Mouse (Mus musculus) MEL (cell line): ENCODE measurements around the gene Prpf19.

Source experiments
- CTCF ChIP-seq, 3 experiments: IDR thresholded peaks in 2 of 3; conservative IDR thresholded peaks in 1 of 3; 2 replicates each; pipeline ENCODE4 v1.5.1; 2011 to 2012; ENCODE audit warnings: low read length in 3 of 3, low read depth in 2 of 3, mild to moderate bottlenecking in 2 of 3, improper control_type of control experiment in 1 of 3, inconsistent platforms in 1 of 3, mixed read lengths in 1 of 3, moderate library complexity in 1 of 3; ENCODE audit not compliant: control insufficient read depth in 1 of 3, insufficient read depth in 1 of 3, poor library complexity in 1 of 3, severe bottlenecking in 1 of 3
- EP300 ChIP-seq, 2 experiments: IDR thresholded peaks; 2 replicates each; pipeline ENCODE4 v1.6.1; 2011; ENCODE audit warnings: improper control_type of control experiment in 2 of 2, low read length in 2 of 2, low read depth in 1 of 2, mild to moderate bottlenecking in 1 of 2
- HCFC1 ChIP-seq: IDR thresholded peaks from 2 replicates; pipeline ENCODE4 v1.6.1; 2012; ENCODE audit warnings: low read depth, mild to moderate bottlenecking, inconsistent platforms, low read length, improper control_type of control experiment, moderate library complexity
- MEF2A ChIP-seq: IDR thresholded peaks from 2 replicates; pipeline ENCODE4 v1.6.1; 2014; ENCODE audit warnings: low read depth, mild to moderate bottlenecking, inconsistent platforms, low read length, improper control_type of control experiment; ENCODE audit not compliant: poor library complexity, insufficient replicate concordance, severe bottlenecking; ENCODE audit errors: extremely low read depth
- MYC ChIP-seq: IDR thresholded peaks from 2 replicates; pipeline ENCODE4 v1.6.1; 2011; ENCODE audit warnings: low read depth, mild to moderate bottlenecking, low read length, improper control_type of control experiment, moderate library complexity
- POLR2AphosphoS2 ChIP-seq: IDR thresholded peaks from 2 replicates; pipeline ENCODE4 v1.6.1; 2011; ENCODE audit warnings: low read length, improper control_type of control experiment
- SMC3 ChIP-seq: IDR thresholded peaks from 2 replicates; pipeline ENCODE4 v1.6.1; 2011; ENCODE audit warnings: low read depth, low read length, improper control_type of control experiment
- TCF12 ChIP-seq: IDR thresholded peaks from 2 replicates; pipeline ENCODE4 v1.6.1; 2014; ENCODE audit warnings: low read depth, mild to moderate bottlenecking, inconsistent platforms, low read length, improper control_type of control experiment, moderate library complexity

- TF ChIP-seq SMC3 = no peak
- no peak for TF ChIP-seq HCFC1
- peak; percentile 42 to 57; a peak in 2 of 4 replicates for TF ChIP-seq EP300 (IDR thresholded peaks at IDR 0.05; ENCODE audit: low read depth in 1 of 2, low read length in 2 of 2)
- TF ChIP-seq CTCF (IDR thresholded peaks at IDR 0.05 in 2 of 3, conservative IDR thresholded peaks at IDR 0.05 in 1 of 3; ENCODE audit: control insufficient read depth in 1 of 3, insufficient read depth in 1 of 3, low read depth in 2 of 3, low read length in 3 of 3, poor library complexity in 1 of 3, severe bottlenecking in 1 of 3) = no peak
- no peak for TF ChIP-seq POLR2AphosphoS2
- 0 out of 2 replicates have a peak, but pooled peaks have one; percentile 14 for TF ChIP-seq TCF12
- no peak for TF ChIP-seq MYC
- TF ChIP-seq MEF2A = no peak
Measured at GRCm38 (mm10) chr19:10938771-10939170, 43.7 kb downstream of the Prpf19 start.
